Mouse (Mus musculus): ENCODE measurements around the gene Prpf6. TPM values are rescaled to one million over a fixed set of nuclear protein-coding genes. Genes with fewer than 3 reads are reported as not detected.

Gene Prpf6
- polyA plus RNA-seq, 1 experiment from 2014 or later = 46.3 TPM

- no peaks in the 10 kb centered on the region for H3K36me3 ChIP-seq (ENCODE audit: insufficient read depth, low read length)
- no peak overlapping the region for H3K4me2 ChIP-seq (ENCODE audit: low read length)
- H3K9ac ChIP-seq (ENCODE audit: low read depth, low read length) = no peak overlapping the region
- ATAC-seq (replicated peaks; ENCODE audit: low FRiP score, low read depth) (no peak), DNase-seq (ENCODE audit: low spot score) (no peak)
- WGBS = 27% methylated on average over 7 of the region's 7 CpGs
- H3K27ac ChIP-seq = no peak overlapping the region
- no peak overlapping the region for H3K4me3 ChIP-seq (replicated peaks; ENCODE audit: low read depth, low read length)
- no peak for TF ChIP-seq CTCF (IDR thresholded peaks at IDR 0.05; ENCODE audit: low read depth)
- H3K27me3 ChIP-seq (ENCODE audit: insufficient read depth, low read length) = peaks cover 34% of the 10 kb centered on the region
- no peaks in the 10 kb centered on the region for H3K9me3 ChIP-seq (replicated peaks; ENCODE audit: low read length)
- H3K4me1 ChIP-seq (replicated peaks; ENCODE audit: insufficient read depth, low read length) = peaks cover 21% of the 10 kb centered on the region
These were observed 80.3 kb downstream of the Prpf6 start for GRCm38 (mm10) chr2:181671984-181672383.

- Histone ChIP-seq H3K27ac (no peak overlapping the region), H3K4me3 (replicated peaks; ENCODE audit: low read depth, low read length) (no peak overlapping the region), H3K9me3 (replicated peaks; ENCODE audit: low read length) (no peaks in the 10 kb centered on the region), H3K36me3 (ENCODE audit: insufficient read depth, low read length) (no peaks in the 10 kb centered on the region), H3K9ac (ENCODE audit: low read depth, low read length) (no peak overlapping the region), H3K4me1 (replicated peaks; ENCODE audit: insufficient read depth, low read length) (peaks cover 21% of the 10 kb centered on the region), H3K4me2 (ENCODE audit: low read length) (no peak overlapping the region), H3K27me3 (ENCODE audit: insufficient read depth, low read length) (peaks cover 34% of the 10 kb centered on the region)
- DNase-seq (ENCODE audit: low spot score) = peak; percentile 43
- no peak for TF ChIP-seq CTCF (IDR thresholded peaks at IDR 0.05; ENCODE audit: low read depth)
- peak; percentile 48; the same call in 1 of the 2 replicates for ATAC-seq (replicated peaks; ENCODE audit: low FRiP score, low read depth)
- 54% methylated on average over 1 of the region's 1 CpGs for WGBS
These were observed 81.8 kb downstream of the Prpf6 start for GRCm38 (mm10) chr2:181673501-181673900.

- H3K9ac ChIP-seq (ENCODE audit: low read depth, low read length) = no peak overlapping the region
- WGBS = 79% methylated on average over 4 of the region's 4 CpGs
- peak overlapping the region; percentile 72; the same call in 1 of the 2 replicates for H3K27ac ChIP-seq
- no peaks in the 10 kb centered on the region for H3K36me3 ChIP-seq (ENCODE audit: insufficient read depth, low read length)
- no peak for TF ChIP-seq CTCF (IDR thresholded peaks at IDR 0.05; ENCODE audit: low read depth)
- ATAC-seq (replicated peaks; ENCODE audit: low FRiP score, low read depth) (no peak), DNase-seq (ENCODE audit: low spot score) (no peak)
- no peak overlapping the region for H3K4me2 ChIP-seq (ENCODE audit: low read length)
- H3K4me1 ChIP-seq (replicated peaks; ENCODE audit: insufficient read depth, low read length) = peaks cover 21% of the 10 kb centered on the region
- H3K27me3 ChIP-seq (ENCODE audit: insufficient read depth, low read length) = peaks cover 32% of the 10 kb centered on the region
- H3K9me3 ChIP-seq (replicated peaks; ENCODE audit: low read length) = no peaks in the 10 kb centered on the region
- H3K4me3 ChIP-seq (replicated peaks; ENCODE audit: low read depth, low read length) = no peak overlapping the region
These were observed 83.3 kb downstream of the Prpf6 start for GRCm38 (mm10) chr2:181674934-181675333.

GRCm38 (mm10) chr2:181675454-181675853 lies 83.8 kb downstream of the Prpf6 start:
- peaks cover 27% of the 10 kb centered on the region for H3K27me3 ChIP-seq (ENCODE audit: insufficient read depth, low read length)
- DNase-seq (ENCODE audit: low spot score) = peak; percentile 82
- no peaks in the 10 kb centered on the region for H3K9me3 ChIP-seq (replicated peaks; ENCODE audit: low read length)
- peak overlapping the region; percentile 45 for H3K4me2 ChIP-seq (ENCODE audit: low read length)
- 3% methylated on average over 14 of the region's 14 CpGs for WGBS
- peak overlapping the region; percentile 41; the same call in 1 of the 2 replicates for H3K9ac ChIP-seq (ENCODE audit: low read depth, low read length)
- peak overlapping the region; percentile 72 for H3K27ac ChIP-seq
- H3K36me3 ChIP-seq (ENCODE audit: insufficient read depth, low read length) = no peaks in the 10 kb centered on the region
- 0 out of 2 replicates have a peak overlapping the region, but pooled peaks have one; percentile 0 for H3K4me3 ChIP-seq (replicated peaks; ENCODE audit: low read depth, low read length)
- 0 out of 2 replicates have a peak, but pooled peaks have one; percentile 21 for TF ChIP-seq CTCF (IDR thresholded peaks at IDR 0.05; ENCODE audit: low read depth)
- peaks cover 18% of the 10 kb centered on the region for H3K4me1 ChIP-seq (replicated peaks; ENCODE audit: insufficient read depth, low read length)
- ATAC-seq (replicated peaks; ENCODE audit: low FRiP score, low read depth) = peak; percentile 36

GRCm38 (mm10) chr2:181676424-181676823 lies 84.8 kb downstream of the Prpf6 start:
- Histone ChIP-seq H3K9me3 (replicated peaks; ENCODE audit: low read length) (no peaks in the 10 kb centered on the region), H3K4me1 (replicated peaks; ENCODE audit: insufficient read depth, low read length) (peaks cover 17% of the 10 kb centered on the region; the same call in 1 of the 2 replicates), H3K36me3 (ENCODE audit: insufficient read depth, low read length) (no peaks in the 10 kb centered on the region), H3K27me3 (ENCODE audit: insufficient read depth, low read length) (peaks cover 17% of the 10 kb centered on the region), H3K4me3 (replicated peaks; ENCODE audit: low read depth, low read length) (no peak overlapping the region), H3K27ac (peak overlapping the region; percentile 72), H3K4me2 (ENCODE audit: low read length) (no peak overlapping the region), H3K9ac (ENCODE audit: low read depth, low read length) (0 out of 2 replicates have a peak overlapping the region, but pooled peaks have one; percentile 41)
- ATAC-seq (replicated peaks; ENCODE audit: low FRiP score, low read depth) = no peak
- whole genome bisulfite sequencing = 50% methylated on average over 2 of the region's 2 CpGs
- peak; percentile 63 for TF ChIP-seq CTCF (IDR thresholded peaks at IDR 0.05; ENCODE audit: low read depth)
- peak; percentile 71 for DNase-seq (ENCODE audit: low spot score)

- no peaks in the 10 kb centered on the region for H3K36me3 ChIP-seq (ENCODE audit: insufficient read depth, low read length)
- ATAC-seq (replicated peaks; ENCODE audit: low FRiP score, low read depth) (no peak), DNase-seq (ENCODE audit: low spot score) (no peak)
- no peaks in the 10 kb centered on the region for H3K9me3 ChIP-seq (replicated peaks; ENCODE audit: low read length)
- TF ChIP-seq CTCF (IDR thresholded peaks at IDR 0.05; ENCODE audit: low read depth) = peak; percentile 37
- no peak overlapping the region for H3K4me3 ChIP-seq (replicated peaks; ENCODE audit: low read depth, low read length)
- no peak overlapping the region for H3K4me2 ChIP-seq (ENCODE audit: low read length)
- H3K4me1 ChIP-seq (replicated peaks; ENCODE audit: insufficient read depth, low read length) = peaks cover 17% of the 10 kb centered on the region; the same call in 1 of the 2 replicates
- WGBS = 73% methylated on average over 5 of the region's 5 CpGs
- H3K9ac ChIP-seq (ENCODE audit: low read depth, low read length) = no peak overlapping the region
- peaks cover 10% of the 10 kb centered on the region for H3K27me3 ChIP-seq (ENCODE audit: insufficient read depth, low read length)
- H3K27ac ChIP-seq = peak overlapping the region; percentile 26; the same call in 1 of the 2 replicates
These were observed 85.6 kb downstream of the Prpf6 start for GRCm38 (mm10) chr2:181677096-181677754.

Measured in kidney, postnatal 0 days (tissue).